Mouse (Mus musculus) testis, adult 2 months (tissue): Measurements from ENCODE around the gene Fam213b.

Source experiments
- CTCF ChIP-seq: fragments of 200-500 bp; IDR thresholded peaks from 2 replicates; pipeline ENCODE4 v1.5.1; 2012; ENCODE audit warnings: low read depth, mild to moderate bottlenecking, inconsistent platforms, low read length, moderate library complexity; ENCODE audit not compliant: control insufficient read depth, insufficient read depth, insufficient replicate concordance
- POLR2A ChIP-seq: fragments of 200-500 bp; IDR thresholded peaks from 2 replicates; pipeline ENCODE4 v1.6.1; 2012; ENCODE audit warnings: low read depth, mild to moderate bottlenecking, inconsistent platforms, low read length, moderate library complexity; ENCODE audit not compliant: control insufficient read depth

DNA sequence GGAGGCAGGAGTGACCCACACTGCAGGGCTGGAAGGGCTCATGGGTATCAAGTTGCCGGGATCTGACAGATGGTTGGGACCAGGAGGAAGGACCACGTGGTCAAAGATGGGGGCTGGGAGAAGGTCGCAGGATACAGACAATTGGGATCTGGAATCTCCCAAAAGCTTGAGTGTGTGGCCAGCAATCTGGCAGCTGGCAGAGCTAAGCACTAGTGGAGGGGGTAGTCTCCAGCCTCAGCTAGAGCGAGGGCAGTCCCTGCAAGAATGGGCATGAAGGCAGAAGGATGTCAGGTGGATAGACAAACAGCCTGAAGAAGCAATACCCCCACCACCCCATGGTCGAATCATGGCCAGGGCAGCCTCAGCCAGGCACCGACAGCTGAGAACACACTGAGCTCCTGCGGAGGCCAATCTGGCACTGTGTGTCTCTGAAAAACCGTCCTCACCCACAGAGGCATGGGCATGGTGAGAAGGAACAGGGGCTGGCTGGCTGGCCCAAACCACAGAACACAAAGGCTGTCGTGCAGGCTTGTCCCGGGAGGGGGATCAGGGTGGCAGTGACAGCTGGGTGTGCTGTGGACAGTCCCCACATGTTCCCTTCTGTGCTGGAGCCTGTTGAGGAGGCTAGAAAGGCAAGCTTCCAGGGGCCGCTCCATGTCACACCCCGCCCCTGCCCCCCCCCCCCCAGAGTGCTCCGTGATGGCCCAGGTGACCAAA lies 11.9 kb downstream of the Fam213b start:
- TF ChIP-seq CTCF, result no peak
- TF ChIP-seq POLR2A, result no peak
